ENCODE assay signal across 7 mouse cellular contexts in the genomic region with DNA sequence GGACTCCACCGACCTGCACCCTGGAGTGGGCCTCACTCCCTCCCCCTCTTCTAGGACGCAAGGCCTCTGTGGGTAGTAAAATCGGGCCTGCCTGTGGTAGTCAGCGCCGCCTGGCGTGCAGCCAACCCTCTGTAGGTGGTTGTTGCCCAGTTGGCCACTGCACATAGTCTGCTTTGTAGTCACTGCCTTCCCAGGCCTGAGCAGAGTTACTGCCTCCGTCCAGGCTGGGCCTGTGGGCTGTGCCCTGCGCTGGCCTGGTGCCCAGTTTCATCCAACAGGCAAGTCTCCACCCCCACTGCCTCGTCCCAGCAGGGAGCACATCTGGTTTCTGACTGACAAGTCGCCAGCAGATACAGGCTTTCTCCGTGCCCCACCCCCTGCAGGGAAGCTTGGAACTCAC. TPM values are rescaled to one million over a fixed set of nuclear protein-coding genes. Genes with fewer than 3 reads are reported as not detected.
A peak's percentile ranks its signal among the peaks of the same experiment; 100 is the strongest.
DNase-seq lines count a peak whose midpoint lies in the region; ATAC-seq lines count a peak whose summit lies in the region.

No protein-coding gene starts in this region.

- intact Hi-C loops in left cerebral cortex, postnatal 10 days (cut with DNase I): no loop called here

- peak; percentile 78 for DNase-seq in adrenal gland, postnatal 25 days
- DNase-seq in embryonic facial prominence, embryonic 10.5 days (ENCODE audit: low spot score): no peak
- DNase-seq in kidney, adult 11 months: peak; percentile 91
- peak; percentile 56 to 84 for DNase-seq in left cerebral cortex, postnatal 10 days (ENCODE audit: extremely low spot score in 1 of 2, low spot score in 2 of 2)
- DNase-seq in telencephalon, adult 2 months (ENCODE audit: low read depth, low spot score): peak; percentile 53

- peaks cover 14% of the 10 kb centered on the region for H3K4me1 ChIP-seq in embryonic facial prominence, embryonic 10.5 days
- peaks cover 13% of the 10 kb centered on the region for H3K4me1 ChIP-seq in midbrain, embryonic 13.5 days (replicated peaks)

- no peaks in the 10 kb centered on the region for H3K9me3 ChIP-seq in embryonic facial prominence, embryonic 10.5 days
- H3K9me3 ChIP-seq in midbrain, embryonic 13.5 days: no peaks in the 10 kb centered on the region

- no peaks in the 10 kb centered on the region for H3K27me3 ChIP-seq in embryonic facial prominence, embryonic 10.5 days (replicated peaks; ENCODE audit: low read depth, poor library complexity, severe bottlenecking)
- no peaks in the 10 kb centered on the region for H3K27me3 ChIP-seq in midbrain, embryonic 13.5 days

- 0 out of 2 replicates have a peak, but pooled peaks have one; percentile 26 for ATAC-seq in granulocyte monocyte progenitor cell, adult 5-6 weeks (replicated peaks; ENCODE audit: poor library complexity, severe bottlenecking)
- peak; percentile 73 for ATAC-seq in midbrain, embryonic 13.5 days

- no peak overlapping the region for H3K9ac ChIP-seq in midbrain, embryonic 13.5 days (replicated peaks)

- H3K27ac ChIP-seq in embryonic facial prominence, embryonic 10.5 days (replicated peaks): peak overlapping the region; percentile 24
- no peak overlapping the region for H3K27ac ChIP-seq in midbrain, embryonic 13.5 days

- no peak overlapping the region for H3K4me3 ChIP-seq in embryonic facial prominence, embryonic 10.5 days
- H3K4me3 ChIP-seq in midbrain, embryonic 13.5 days (replicated peaks): no peak overlapping the region

- peaks cover 86% of the 10 kb centered on the region for H3K36me3 ChIP-seq in embryonic facial prominence, embryonic 10.5 days (replicated peaks)
- H3K36me3 ChIP-seq in midbrain, embryonic 13.5 days: peaks cover 80% of the 10 kb centered on the region

- 50% methylated on average over 11 of the region's 11 CpGs for WGBS in embryonic facial prominence, embryonic 10.5 days
- 45% methylated on average over 11 of the region's 11 CpGs for WGBS in midbrain, embryonic 13.5 days

- no peak overlapping the region for H3K4me2 ChIP-seq in midbrain, embryonic 13.5 days (replicated peaks)

RNA-seq across cellular contexts. Expression of a gene that starts 54.8 kb away (rescaled TPM):
- total RNA-seq in adrenal gland, postnatal 25 days (2021): 46.9 and 59.8 TPM in 2 replicates
- polyA plus RNA-seq in embryonic facial prominence, embryonic 10.5 days (2016; fragmentation: Nextera tagmentation; extraction: Ambion mirVana): 31.5 and 35.4 TPM in 2 replicates
- total RNA-seq in granulocyte monocyte progenitor cell, adult 5-6 weeks (2014; fragmentation: Nextera tagmentation): 45.4 and 57.0 TPM in 2 replicates
- 77.7 and 124 TPM in 2 replicates for total RNA-seq in granulocyte monocyte progenitor cell, adult 5-6 weeks (2017)
- total RNA-seq in left cerebral cortex, postnatal 10 days (2021): 10 to 100 TPM; 30.6 to 37.4 TPM
- polyA plus RNA-seq in midbrain, embryonic 13.5 days (2015; fragmentation: Nextera tagmentation; extraction: Ambion mirVana): 19.0 and 20.3 TPM in 2 replicates
